Mouse (Mus musculus) brown adipose tissue, adult 24 weeks (tissue): ENCODE measurements around the gene Ndufc1. TPM values are rescaled to one million over a fixed set of nuclear protein-coding genes. Genes with fewer than 3 reads are reported as not detected.
A peak's percentile ranks its signal among the peaks of the same experiment; 100 is the strongest.

Experiments
- H3K27ac ChIP-seq: fragments of 200-500 bp; replicated peaks from 2 replicates; pipeline ENCODE4 v1.5.1; 2012; ENCODE audit warnings: low read depth, mild to moderate bottlenecking, low read length
- H3K4me1 ChIP-seq: fragments of 200-500 bp; 2 replicates; pipeline ENCODE4 v1.6.1; 2012; ENCODE audit warnings: low read length, mixed read lengths; ENCODE audit not compliant: control insufficient read depth, insufficient read depth, insufficient read length
- H3K4me3 ChIP-seq: fragments of 200-500 bp; 2 replicates; pipeline ENCODE4 v1.5.1; 2012; ENCODE audit warnings: low read depth, mild to moderate bottlenecking, low read length, moderate library complexity; ENCODE audit not compliant: insufficient read depth
- polyA plus RNA-seq: library from polyadenylated mRNA; stranded (reverse); fragments of >200 nt; gene quantifications from 2 replicates; pipeline ENCODE4 v1.2.4, GENCODE M21; 2012; ENCODE audit not compliant: missing spikeins, insufficient read depth, insufficient read length

Gene Ndufc1
- polyA plus RNA-seq, 1 experiment = 1,941 TPM

DNA sequence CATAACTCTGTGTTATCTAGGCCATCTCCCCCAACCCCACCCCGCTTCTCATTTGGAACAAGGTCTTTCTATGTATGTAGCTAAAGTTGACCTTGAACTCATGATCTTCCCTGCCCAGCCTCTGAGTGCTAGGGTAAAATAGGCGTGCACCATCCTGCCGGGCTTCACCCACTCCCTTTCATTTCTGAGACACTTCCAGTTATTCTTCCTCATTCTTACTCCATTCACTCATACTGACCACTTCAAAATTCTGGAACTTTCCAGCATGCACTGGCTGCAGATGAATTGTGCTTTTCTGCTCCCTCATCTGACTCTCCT lies 21.7 kb downstream of the Ndufc1 start:
- Histone ChIP-seq H3K4me3 (no peak overlapping the region), H3K27ac (no peak overlapping the region), H3K4me1 (no peaks in the 10 kb centered on the region)

DNA sequence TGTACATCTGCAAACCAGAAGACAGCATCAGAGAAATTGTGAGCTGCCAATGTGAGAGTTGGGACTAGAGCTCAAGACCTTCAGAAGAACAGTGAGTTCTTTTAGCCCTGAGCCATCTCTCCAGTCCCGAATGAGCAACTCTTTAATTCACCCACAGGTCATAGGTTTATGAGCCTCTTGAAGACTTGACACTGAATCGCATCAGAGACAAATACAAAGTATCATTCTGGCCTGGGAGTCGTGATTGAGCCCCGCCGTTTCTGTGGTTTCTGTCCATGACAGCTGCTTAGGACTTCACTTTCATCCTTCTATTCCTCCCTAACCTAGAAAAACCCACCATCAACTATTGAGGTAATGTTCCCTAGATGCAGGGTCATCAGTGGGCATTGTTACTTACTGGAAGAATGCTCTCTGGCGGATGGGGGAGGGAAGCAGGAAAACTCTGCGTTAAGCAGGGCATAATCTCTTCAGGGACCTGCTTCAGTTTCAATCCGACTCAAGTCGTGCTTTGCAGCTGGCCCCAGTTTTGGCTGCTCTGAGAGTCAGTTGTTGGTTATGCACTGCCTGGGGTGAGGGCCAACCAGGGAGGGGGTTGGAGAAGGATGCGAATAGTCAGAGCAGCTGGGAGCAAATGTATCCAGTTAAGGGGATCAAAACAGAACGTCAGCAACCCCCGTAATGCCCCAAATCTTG lies 22.2 kb downstream of the Ndufc1 start:
- no peaks in the 10 kb centered on the region for H3K4me1 ChIP-seq
- H3K27ac ChIP-seq = no peak overlapping the region
- no peak overlapping the region for H3K4me3 ChIP-seq

DNA sequence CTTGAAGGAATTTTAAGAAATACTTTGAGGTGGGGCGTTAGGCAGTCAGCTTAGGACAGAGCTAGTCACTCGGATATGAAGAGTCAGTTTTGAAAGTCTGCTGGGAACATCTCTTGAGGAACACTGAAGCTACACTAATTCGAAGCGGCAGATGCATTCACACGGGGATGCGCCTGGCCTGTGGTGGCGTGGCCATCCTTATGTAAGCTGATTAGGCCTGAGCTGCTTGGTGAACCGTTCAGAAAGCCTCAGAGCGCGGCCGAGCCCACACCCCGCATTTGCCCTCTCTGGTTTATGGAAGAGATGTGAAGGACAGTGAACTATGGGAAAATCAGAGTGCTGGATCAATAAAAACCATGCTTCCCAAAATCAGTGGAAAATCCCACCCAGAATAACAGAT lies 25.4 kb downstream of the Ndufc1 start:
- no peak overlapping the region for H3K27ac ChIP-seq

DNA sequence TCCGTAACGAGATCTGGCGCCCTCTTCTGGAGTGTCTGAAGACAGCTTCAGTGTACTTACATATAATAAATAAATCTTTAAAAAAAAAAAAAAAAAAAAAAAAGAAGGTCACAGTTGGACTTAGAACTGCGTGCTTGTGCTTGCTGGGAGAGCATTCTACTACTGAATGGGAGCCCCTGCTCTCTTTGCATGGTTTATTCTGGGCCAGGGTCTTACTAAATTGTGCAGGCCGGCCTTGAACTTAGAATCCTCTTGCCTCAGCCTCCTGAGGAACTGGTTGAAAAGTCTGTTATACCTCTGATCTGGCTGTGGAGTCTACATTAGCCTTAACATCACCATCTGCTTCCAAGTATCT lies 28.2 kb downstream of the Ndufc1 start:
- Histone ChIP-seq H3K4me1 (no peaks in the 10 kb centered on the region), H3K4me3 (no peak overlapping the region), H3K27ac (no peak overlapping the region)

More for the DNA sequence above, 25.4 kb downstream of the Ndufc1 start:
- Histone ChIP-seq H3K4me1 (no peaks in the 10 kb centered on the region), H3K4me3 (no peak overlapping the region)

GRCm38 (mm10) chr3:51379786-51380659 lies 28.8 kb downstream of the Ndufc1 start:
- Histone ChIP-seq H3K4me1 (no peaks in the 10 kb centered on the region), H3K4me3 (no peak overlapping the region), H3K27ac (peak overlapping the region; percentile 48; the same call in 1 of the 2 replicates)

DNA sequence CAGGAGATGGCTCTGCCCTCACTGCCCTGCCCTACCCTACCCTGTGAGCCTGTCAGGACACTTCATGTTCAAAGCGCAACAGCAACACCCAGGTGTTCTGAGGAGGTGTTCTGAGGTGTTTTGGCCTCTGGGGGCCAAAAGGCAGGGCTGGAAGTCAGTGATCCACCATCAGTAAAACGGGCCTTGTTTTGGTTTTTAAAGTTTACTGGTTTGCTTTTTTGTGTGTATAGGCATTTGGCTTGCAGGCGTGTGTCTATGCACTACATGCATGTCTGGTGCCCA lies 30.2 kb downstream of the Ndufc1 start:
- no peaks in the 10 kb centered on the region for H3K4me1 ChIP-seq
- H3K27ac ChIP-seq = 0 out of 2 replicates have a peak overlapping the region, but pooled peaks have one; percentile 12
- H3K4me3 ChIP-seq = peak overlapping the region; percentile 55

DNA sequence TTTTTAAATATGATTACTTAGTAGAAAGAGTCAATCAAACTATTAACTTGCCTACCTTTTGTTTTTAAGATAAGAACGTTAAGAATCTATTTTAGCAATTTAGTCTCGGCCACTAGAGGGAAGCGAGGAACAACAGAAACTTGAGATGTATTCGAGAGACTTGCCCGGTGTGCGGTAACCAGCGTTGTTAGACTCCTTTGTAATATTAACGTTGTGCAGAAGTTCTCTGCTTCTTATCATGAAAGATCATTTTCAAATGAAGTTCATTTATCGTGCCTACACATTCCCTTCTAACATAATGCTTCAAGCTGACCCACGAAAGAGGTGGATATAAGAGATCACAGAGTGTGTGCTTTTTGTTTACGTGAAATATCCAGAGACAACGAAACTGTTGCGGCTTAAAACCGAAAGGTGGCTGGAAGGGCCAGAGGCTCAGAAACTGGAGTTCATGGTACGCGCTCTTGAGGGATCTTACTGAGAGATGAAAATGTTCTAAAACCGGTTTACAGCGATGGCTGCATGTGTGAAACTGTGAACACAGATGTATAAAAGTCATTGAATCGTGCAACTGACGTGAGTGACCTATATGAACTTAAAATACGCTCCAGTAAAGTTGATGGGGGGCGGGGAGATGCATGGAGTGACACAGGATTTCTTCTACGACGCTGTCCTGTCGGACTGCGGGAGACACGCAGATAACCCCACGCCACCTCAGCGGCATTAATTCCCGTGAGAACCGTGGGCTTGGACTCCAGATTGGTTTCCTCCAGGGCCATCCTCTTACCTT lies 30.7 kb downstream of the Ndufc1 start:
- Histone ChIP-seq H3K27ac (0 out of 2 replicates have a peak overlapping the region, but pooled peaks have one; percentile 12), H3K4me1 (no peaks in the 10 kb centered on the region), H3K4me3 (peak overlapping the region; percentile 55)

DNA sequence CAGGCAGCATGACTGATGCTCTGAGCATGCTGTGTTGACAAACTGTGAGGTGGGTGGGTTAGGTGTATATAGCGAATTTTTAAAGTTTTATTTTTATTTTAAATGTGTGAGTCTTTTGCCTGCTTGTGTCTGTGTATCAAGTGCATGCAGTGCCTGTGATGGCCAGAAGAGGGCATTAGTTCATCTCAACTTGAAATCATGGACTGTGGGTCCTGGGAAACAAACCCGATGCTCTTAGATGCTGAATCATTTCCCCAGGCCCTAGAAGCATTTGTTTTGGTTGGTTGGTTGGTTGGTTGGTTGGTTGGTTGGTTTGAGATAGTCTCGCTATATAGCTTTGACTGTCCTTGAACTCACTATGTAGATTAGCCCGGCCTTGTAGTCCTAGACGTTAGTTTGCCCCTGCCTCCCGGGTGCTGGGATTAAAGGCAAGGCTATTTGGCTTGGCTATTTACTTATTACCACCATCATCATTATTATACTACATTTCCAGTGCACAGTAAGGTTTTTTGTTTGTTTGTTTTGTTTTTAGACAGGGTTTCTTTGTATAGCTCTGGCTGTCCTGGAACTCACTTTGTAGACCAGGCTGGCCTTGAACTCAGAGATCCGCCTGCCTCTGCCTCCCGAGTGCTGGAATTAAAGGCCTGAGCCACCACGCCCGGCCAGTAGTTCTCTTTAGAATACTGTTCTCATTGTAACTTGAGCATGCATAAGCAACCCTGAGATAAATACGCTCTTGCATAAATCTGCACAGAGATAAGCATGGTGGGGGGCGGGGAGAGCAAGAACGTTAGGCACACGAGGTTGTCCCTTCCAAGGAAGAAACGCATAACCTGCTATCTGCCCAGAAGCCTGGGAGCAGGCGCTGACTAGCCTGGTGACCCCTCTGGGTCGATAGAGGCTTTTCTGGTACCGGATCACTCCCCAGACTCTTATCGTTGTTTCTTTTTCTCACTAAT lies 33.2 kb downstream of the Ndufc1 start:
- peaks cover 3% of the 10 kb centered on the region; the same call in 1 of the 2 replicates for H3K4me1 ChIP-seq
- H3K27ac ChIP-seq = no peak overlapping the region
- H3K4me3 ChIP-seq = no peak overlapping the region

DNA sequence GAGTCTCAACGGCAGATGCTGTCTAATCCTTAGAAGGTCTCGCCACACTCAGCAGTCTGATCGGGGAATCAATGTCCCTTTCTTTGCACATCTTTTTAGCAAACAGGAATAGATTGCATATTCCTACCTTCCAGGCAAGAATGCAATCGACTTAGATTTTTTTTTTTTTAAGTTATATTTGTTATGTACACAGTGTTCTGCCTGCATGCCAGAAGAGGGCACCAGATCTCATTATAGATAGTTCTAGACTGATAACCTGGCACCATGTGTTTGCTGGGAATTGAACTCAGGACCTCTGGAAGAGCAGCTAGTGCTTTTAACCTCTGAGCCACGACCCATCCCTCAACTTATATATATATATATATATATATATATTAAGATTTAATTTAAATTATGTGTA lies 35.2 kb downstream of the Ndufc1 start:
- no peak overlapping the region for H3K27ac ChIP-seq
- peaks cover 3% of the 10 kb centered on the region; the same call in 1 of the 2 replicates for H3K4me1 ChIP-seq
- no peak overlapping the region for H3K4me3 ChIP-seq

DNA sequence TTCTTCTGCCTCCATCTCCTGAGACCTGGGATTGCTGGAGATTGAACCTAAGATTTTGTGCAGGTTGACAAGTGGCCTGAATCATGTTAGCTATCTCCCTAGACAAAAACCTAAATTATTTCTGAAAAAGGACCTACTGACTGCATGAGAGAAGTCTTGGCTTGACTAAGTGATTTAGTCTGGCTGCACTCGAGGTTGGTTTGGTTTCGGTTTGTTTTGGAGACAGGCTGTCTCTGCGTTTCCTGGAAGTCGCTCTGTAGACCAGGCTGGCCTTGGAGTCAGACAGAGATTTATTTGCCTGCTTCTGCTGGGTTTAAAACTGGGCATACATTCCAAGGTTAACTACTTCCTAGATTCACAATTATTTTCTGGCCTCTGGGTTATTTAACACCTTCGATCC lies 35.9 kb downstream of the Ndufc1 start:
- Histone ChIP-seq H3K4me3 (peak overlapping the region; percentile 33; the same call in 1 of the 2 replicates), H3K27ac (peak overlapping the region; percentile 50), H3K4me1 (peaks cover 3% of the 10 kb centered on the region; the same call in 1 of the 2 replicates)

DNA sequence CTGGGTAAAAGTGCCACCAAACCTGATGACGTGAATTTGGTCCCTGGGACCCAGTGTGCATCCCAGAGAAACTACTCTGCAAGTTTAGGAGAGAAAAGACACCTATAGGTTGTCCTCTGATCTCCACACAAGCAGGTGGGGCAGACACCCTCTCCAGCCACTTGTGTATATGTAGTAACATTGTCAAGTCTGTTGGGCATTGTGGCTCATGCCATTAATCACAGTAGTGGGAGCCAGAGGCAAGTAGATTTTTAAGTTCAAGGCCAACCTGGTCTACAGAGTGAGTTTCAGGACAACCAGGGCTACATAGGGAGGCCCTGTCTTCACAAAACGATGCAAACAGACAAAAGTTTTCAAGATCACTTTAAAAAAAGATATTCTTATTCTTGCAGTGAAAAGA lies 37.0 kb downstream of the Ndufc1 start:
- no peak overlapping the region for H3K27ac ChIP-seq
- H3K4me3 ChIP-seq = no peak overlapping the region

GRCm38 (mm10) chr3:51368011-51368410 lies 40.8 kb downstream of the Ndufc1 start:
- no peak overlapping the region for H3K27ac ChIP-seq
- H3K4me1 ChIP-seq = peaks cover 3% of the 10 kb centered on the region; the same call in 1 of the 2 replicates

More for the DNA sequence above, 37.0 kb downstream of the Ndufc1 start:
- H3K4me1 ChIP-seq = peaks cover 3% of the 10 kb centered on the region; the same call in 1 of the 2 replicates

GRCm38 (mm10) chr3:51366926-51367325 lies 41.9 kb downstream of the Ndufc1 start:
- Histone ChIP-seq H3K27ac (no peak overlapping the region), H3K4me1 (no peaks in the 10 kb centered on the region), H3K4me3 (no peak overlapping the region)

More at GRCm38 (mm10) chr3:51368011-51368410, 40.8 kb downstream of the Ndufc1 start:
- no peak overlapping the region for H3K4me3 ChIP-seq

DNA sequence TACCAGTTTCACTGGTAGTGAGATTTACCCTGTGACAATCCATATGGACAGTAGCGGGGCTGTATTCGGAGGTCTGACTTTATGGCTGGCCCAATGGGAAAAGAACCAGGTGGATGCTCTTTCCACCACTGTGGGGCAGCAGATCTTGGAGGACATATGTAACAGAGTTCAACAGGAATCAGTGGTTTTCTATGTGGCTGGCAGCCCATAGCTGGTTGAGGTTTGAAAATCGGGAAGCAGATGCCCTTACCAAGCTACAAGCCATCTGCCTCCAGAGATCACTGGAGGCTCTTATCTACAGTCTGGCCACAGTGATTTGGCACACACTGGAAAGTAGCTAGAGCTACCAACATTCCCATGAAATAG lies 43.3 kb downstream of the Ndufc1 start:
- Histone ChIP-seq H3K4me3 (no peak overlapping the region), H3K27ac (no peak overlapping the region), H3K4me1 (no peaks in the 10 kb centered on the region)
